Mouse (Mus musculus) liver, embryonic 14.5 days (tissue): ENCODE data around the gene Stx12. TPM values are rescaled to one million over a fixed set of nuclear protein-coding genes. Genes with fewer than 3 reads are reported as not detected.
"Not testable (repeated sequence)": the region's sequence is repeated elsewhere in the genome, so short reads cannot be mapped to it uniquely, and the experiment has no call there.

Experiments
- ATAC-seq: fragments of 200-750 bp; cut with Nextera tagmentation; 2 replicates; pipeline ENCODE4 v1.8.0; 2017; ENCODE audit warnings: moderate number of reproducible peaks, mild to moderate bottlenecking, moderate library complexity; ENCODE audit not compliant: insufficient read depth
- DNase-seq, 3 experiments: peaks; one replicate each; pipeline ENCODE4 v3.0.0-alpha.2; 2012 to 2013; ENCODE audit warnings: low read depth in 3 of 3, low spot score in 3 of 3
- H3K27ac ChIP-seq: fragments of 300-500 bp; sonication (generic); 2 replicates; pipeline ENCODE4 v1.5.1; 2014; ENCODE audit warnings: moderate library complexity, mild to moderate bottlenecking, control low read depth, inconsistent platforms
- H3K27me3 ChIP-seq: fragments of 300-500 bp; sonication (generic); 2 replicates; pipeline ENCODE4 v1.6.1; 2014; ENCODE audit warnings: mild to moderate bottlenecking, low read length, moderate library complexity; ENCODE audit not compliant: control insufficient read depth, insufficient read depth
- H3K36me3 ChIP-seq: fragments of 300-500 bp; sonication (generic); replicated peaks from 2 replicates; pipeline ENCODE4 v1.6.1; 2014; ENCODE audit warnings: low read depth; ENCODE audit not compliant: control insufficient read depth, insufficient read depth
- H3K4me1 ChIP-seq, 2 experiments: fragments of 200-500 bp in 1 of 2; fragments of 300-500 bp in 1 of 2; sonication (generic) in 1 of 2; replicated peaks; 2 replicates each; pipeline ENCODE4 v1.6.1; 2012 to 2014; ENCODE audit warnings: antibody characterized with exemption in 1 of 2, inconsistent platforms in 1 of 2, low read length in 1 of 2; ENCODE audit not compliant: control insufficient read depth in 2 of 2, insufficient read depth in 2 of 2
- H3K4me2 ChIP-seq: fragments of 300-500 bp; sonication (generic); 2 replicates; pipeline ENCODE4 v1.6.1; 2014; ENCODE audit warnings: low read depth, mild to moderate bottlenecking, control low read depth, moderate library complexity
- H3K4me3 ChIP-seq, 2 experiments: fragments of 200-500 bp in 1 of 2; fragments of 300-500 bp in 1 of 2; sonication (generic) in 1 of 2; 2 replicates each; pipeline ENCODE4 v1.5.1; 2012 to 2014; ENCODE audit warnings: low read depth in 2 of 2, low read length in 2 of 2, mild to moderate bottlenecking in 2 of 2, control low read depth in 1 of 2, inconsistent platforms in 1 of 2, moderate library complexity in 1 of 2; ENCODE audit not compliant: insufficient read depth in 1 of 2
- H3K9ac ChIP-seq: fragments of 300-500 bp; sonication (generic); replicated peaks from 2 replicates; pipeline ENCODE4 v1.6.1; 2014; ENCODE audit warnings: mild to moderate bottlenecking, control low read depth, moderate library complexity
- H3K9me3 ChIP-seq: fragments of 300-500 bp; sonication (generic); 2 replicates; pipeline ENCODE4 v1.6.1; 2016; ENCODE audit warnings: low read length, mixed read lengths; ENCODE audit not compliant: control insufficient read depth
- CTCF ChIP-seq: IDR thresholded peaks from 2 replicates; pipeline ENCODE4 v1.5.1; 2016; ENCODE audit warnings: antibody characterized with exemption, low read depth, control low read depth
- EP300 ChIP-seq: IDR thresholded peaks from 2 replicates; pipeline ENCODE4 v1.6.1; 2016; ENCODE audit warnings: antibody characterized with exemption, low read depth
- WGBS: fragments of 180-500 bp; shearing (Covaris S2); extraction: QIAGEN DNeasy Blood & Tissue Kit; methylation state at CpG from one replicate; pipeline ENCODE4 v1.1.7; 2014; ENCODE audit not compliant: insufficient replicate concordance; 5-methylcytosine and 5-hydroxymethylcytosine counted together
- polyA plus RNA-seq, 2 experiments: library from polyadenylated mRNA; depleted of rRNA in 1 of 2; stranded (reverse) in 1 of 2; unstranded in 1 of 2; fragments of >200 nt; fragmentation: Nextera tagmentation in 1 of 2; extraction: Ambion mirVana in 1 of 2; gene quantifications; 2 replicates each; pipeline versions ENCODE4 v1.2.1 to v1.2.3; 2012 to 2014

Stx12 gene
- polyA plus RNA-seq (2012; rRNA removed) = 10.0 and 12.9 TPM in 2 replicates
- 16.7 and 16.9 TPM in 2 replicates for polyA plus RNA-seq (2014; fragmentation: Nextera tagmentation; extraction: Ambion mirVana)

- TF ChIP-seq CTCF (no peak), EP300 (no peak)
- H3K9me3 ChIP-seq = no peaks in the 10 kb centered on the region
- ATAC-seq = peak; percentile 94
- H3K27me3 ChIP-seq = no peaks in the 10 kb centered on the region
- WGBS = under 1% methylated on average over 72 of the region's 72 CpGs
- peak within 1 kb of the TSS; percentile 77 to 93 for H3K4me3 ChIP-seq
- DNase-seq = peak; percentile 63 to 73 (median 70)
- no peaks in the 10 kb centered on the region; the same call in 1 of the 2 replicates for H3K36me3 ChIP-seq
- H3K4me1 ChIP-seq = peaks cover 3 to 13% of the 10 kb centered on the region in 2 experiments
- peak within 1 kb of the TSS; percentile 94 for H3K9ac ChIP-seq
- H3K27ac ChIP-seq = peak within 1 kb of the TSS; percentile 76
- peak within 1 kb of the TSS; percentile 95 for H3K4me2 ChIP-seq
These were observed at the start of gene Stx12 for GRCm38 (mm10) chr4:132884064-132884843. Stx12 (minus strand) TSS chr4:132884509.

- peaks cover 0 to 8% of the 10 kb centered on the region in 2 experiments; a peak in 1 of 4 replicates for H3K4me1 ChIP-seq
- no peaks in the 10 kb centered on the region for H3K27me3 ChIP-seq
- H3K9ac ChIP-seq = no peak overlapping the region
- no peak for TF ChIP-seq EP300
- TF ChIP-seq CTCF = no peak
- H3K36me3 ChIP-seq = no peaks in the 10 kb centered on the region
- H3K27ac ChIP-seq = no peak overlapping the region
- no peaks in the 10 kb centered on the region for H3K9me3 ChIP-seq
- H3K4me3 ChIP-seq = no peak overlapping the region
- H3K4me2 ChIP-seq = no peak overlapping the region
- DNase-seq (no peak), ATAC-seq (no peak)
- WGBS = 58% methylated on average over 4 of the region's 4 CpGs
These were observed 48.6 kb upstream of the Stx12 start for GRCm38 (mm10) chr4:132932752-132933404.

GRCm38 (mm10) chr4:132930784-132931183 lies 46.5 kb upstream of the Stx12 start:
- WGBS = 7% methylated on average over 8 of the region's 8 CpGs
- H3K4me3 ChIP-seq = no peak overlapping the region
- H3K27me3 ChIP-seq = no peaks in the 10 kb centered on the region
- H3K27ac ChIP-seq = no peak overlapping the region
- TF ChIP-seq CTCF (peak; percentile 77), EP300 (no peak)
- H3K36me3 ChIP-seq = no peaks in the 10 kb centered on the region
- no peak overlapping the region for H3K4me2 ChIP-seq
- H3K9ac ChIP-seq = no peak overlapping the region
- ATAC-seq (no peak), DNase-seq (peak in 2 of 3 experiments; percentile 48 to 53)
- H3K9me3 ChIP-seq = no peaks in the 10 kb centered on the region
- peaks cover 0 to 6% of the 10 kb centered on the region in 2 experiments; a peak in 1 of 4 replicates for H3K4me1 ChIP-seq

GRCm38 (mm10) chr4:132926520-132926919 lies 42.2 kb upstream of the Stx12 start:
- not testable (repeated sequence) for DNase-seq, H3K9ac ChIP-seq, H3K36me3 ChIP-seq, H3K27me3 ChIP-seq, H3K9me3 ChIP-seq, ATAC-seq, H3K4me3 ChIP-seq, H3K27ac ChIP-seq, H3K4me2 ChIP-seq
- peaks cover 9 to 10% of the 10 kb centered on the region in 2 experiments for H3K4me1 ChIP-seq
- WGBS = 52% methylated on average over 2 of the region's 2 CpGs

GRCm38 (mm10) chr4:132922558-132923008 lies 38.3 kb upstream of the Stx12 start, which contains the start of gene Fam76a:
Fam76a (minus strand) TSS chr4:132922558.
- DNase-seq (peak; percentile 99), ATAC-seq (peak; percentile 97)
- under 1% methylated on average over 53 of the region's 53 CpGs for WGBS
- Histone ChIP-seq H3K36me3 (peaks cover 4% of the 10 kb centered on the region; the same call in 1 of the 2 replicates), H3K4me1 (peaks cover 14 to 19% of the 10 kb centered on the region in 2 experiments), H3K27ac (peak within 1 kb of the TSS; percentile 91), H3K4me2 (peak within 1 kb of the TSS; percentile 96), H3K4me3 (peak within 1 kb of the TSS; percentile 76 to 90), H3K9ac (peak within 1 kb of the TSS; percentile 91), H3K27me3 (no peaks in the 10 kb centered on the region), H3K9me3 (no peaks in the 10 kb centered on the region)
- TF ChIP-seq CTCF = no peak
- TF ChIP-seq EP300 = peak; percentile 81
